Mouse (Mus musculus) liver, postnatal 0 days (tissue): ENCODE data around the gene Rnf115.
A peak's percentile ranks its signal among the peaks of the same experiment; 100 is the strongest.
"Not testable (repeated sequence)": the region's sequence is repeated elsewhere in the genome, so short reads cannot be mapped to it uniquely, and the experiment has no call there.

ENCODE experiments used
- CTCF ChIP-seq: sonication (generic); IDR thresholded peaks from 2 replicates; pipeline ENCODE4 v1.5.1; 2016; ENCODE audit warnings: antibody characterized with exemption, low read depth
- EP300 ChIP-seq: IDR thresholded peaks from 2 replicates; pipeline ENCODE4 v1.6.1; 2016; ENCODE audit warnings: antibody characterized with exemption, low read depth, mild to moderate bottlenecking

GRCm38 (mm10) chr3:96740279-96740678 lies 12.8 kb downstream of the Rnf115 start:
- not testable (repeated sequence) for TF ChIP-seq EP300
- peak; percentile 10; the same call in 1 of the 2 replicates for TF ChIP-seq CTCF
